Mouse (Mus musculus) cortical plate, adult 2 months (tissue): Measurements from ENCODE around the gene Aurkb. TPM values are rescaled to one million over a fixed set of nuclear protein-coding genes. Genes with fewer than 3 reads are reported as not detected.

ENCODE experiments used
- H3K27ac ChIP-seq: fragments of 200-500 bp; 2 replicates; pipeline ENCODE4 v1.5.1; 2012; ENCODE audit warnings: low read length, control low read depth, inconsistent platforms; ENCODE audit not compliant: insufficient read depth
- H3K4me1 ChIP-seq: fragments of 200-500 bp; 2 replicates; pipeline ENCODE4 v1.6.1; 2011; ENCODE audit warnings: low read length; ENCODE audit not compliant: control insufficient read depth, insufficient read depth
- H3K4me3 ChIP-seq: fragments of 200-500 bp; 2 replicates; pipeline ENCODE4 v1.5.1; 2011; ENCODE audit warnings: mild to moderate bottlenecking, low read length, control low read depth; ENCODE audit not compliant: insufficient read depth
- CTCF ChIP-seq: fragments of 200-500 bp; IDR thresholded peaks from 2 replicates; pipeline ENCODE4 v1.5.1; 2011; ENCODE audit warnings: mild to moderate bottlenecking, control low read depth, low read length; ENCODE audit not compliant: insufficient read depth; ENCODE audit errors: extremely low read depth
- POLR2A ChIP-seq: fragments of 200-500 bp; IDR thresholded peaks from 2 replicates; pipeline ENCODE4 v1.6.1; 2011; ENCODE audit warnings: mild to moderate bottlenecking, low read length, control low read depth; ENCODE audit not compliant: insufficient read depth; ENCODE audit errors: extremely low read depth
- polyA plus RNA-seq: library from polyadenylated mRNA; depleted of rRNA; stranded (reverse); fragments of >200 nt; gene quantifications from 2 replicates; pipeline ENCODE4 v1.2.3, GENCODE M21; 2012

Aurkb gene
- polyA plus RNA-seq, 1 experiment, result 1.2 TPM

DNA sequence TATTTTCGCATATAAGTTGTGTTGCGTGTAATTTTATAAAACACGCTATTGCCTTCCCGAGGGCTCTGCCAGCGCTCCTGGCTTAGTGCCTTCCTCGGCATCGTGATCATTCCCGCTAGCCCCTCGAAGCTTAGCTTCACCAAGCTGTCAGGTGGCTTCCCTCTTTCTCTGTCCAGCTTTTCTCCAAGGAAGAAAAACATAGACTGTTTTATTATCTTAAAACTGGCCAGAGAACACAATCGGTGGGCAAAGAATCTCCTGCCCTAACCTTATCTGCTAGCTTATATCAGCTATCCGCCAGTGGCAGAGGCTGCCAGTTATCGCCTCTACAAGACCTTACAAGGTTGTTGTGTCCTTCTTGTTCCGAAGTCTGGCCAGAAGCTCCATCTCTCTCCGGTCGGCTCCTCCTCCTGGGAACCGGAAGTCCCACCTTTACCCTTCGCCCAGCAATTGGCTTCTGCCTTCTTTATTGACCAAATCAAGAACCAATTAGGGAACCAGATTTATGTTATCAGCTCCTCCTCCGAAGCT lies 33.3 kb upstream of the Aurkb start:
- Histone ChIP-seq H3K4me1 (peaks cover 4% of the 10 kb centered on the region), H3K27ac (peak overlapping the region; percentile 20; the same call in 1 of the 2 replicates), H3K4me3 (peak overlapping the region; percentile 37)
- TF ChIP-seq CTCF (no peak), POLR2A (peak; percentile 97)

DNA sequence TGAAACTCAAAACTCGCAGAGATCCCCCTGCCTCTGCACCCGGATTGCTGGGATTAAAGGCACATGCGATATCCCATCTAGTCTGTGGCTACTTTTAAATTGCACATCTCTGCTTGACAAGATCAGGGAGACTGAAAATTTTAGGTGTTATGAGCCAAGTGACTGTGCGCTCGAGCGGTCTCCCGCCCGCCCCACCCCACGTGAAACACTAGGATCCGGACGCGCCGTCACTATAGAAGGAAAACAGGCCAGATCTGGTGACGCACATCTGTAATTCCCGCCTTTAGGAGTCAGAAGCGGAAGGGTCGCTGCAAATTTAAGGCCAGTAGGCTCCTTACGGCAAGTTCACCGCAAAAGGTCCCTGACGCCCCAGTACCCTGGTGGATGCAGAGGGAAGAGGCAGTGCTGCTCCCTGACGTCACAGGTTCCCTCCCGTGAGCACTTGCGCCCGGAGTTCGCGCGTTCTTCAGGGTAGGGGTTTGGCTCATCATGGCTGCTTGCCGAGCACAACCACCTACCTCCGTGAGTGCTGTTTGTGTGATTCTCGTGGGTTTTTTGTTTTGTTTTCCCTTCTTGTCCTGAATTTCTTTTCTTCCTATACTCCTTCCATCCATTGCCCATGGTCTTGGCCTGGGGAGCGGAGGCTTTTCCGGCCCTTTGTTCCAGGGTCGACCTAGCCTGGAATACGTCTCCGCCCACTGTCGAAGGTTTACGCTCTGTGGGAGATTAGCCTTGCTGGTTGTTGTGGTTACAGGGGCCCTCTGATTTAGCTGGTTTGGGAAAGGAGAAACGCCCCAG lies 29.6 kb upstream of the Aurkb start, which contains the start of gene Ctc1:
Gene Ctc1, plus strand, starts transcription at position 268 of the 798 bp plus-strand sequence.
- Histone ChIP-seq H3K4me3 (peak within 1 kb of the TSS; percentile 48), H3K4me1 (peaks cover 4% of the 10 kb centered on the region), H3K27ac (no peak within 1 kb of the TSS)
- peak; percentile 82 for TF ChIP-seq POLR2A
- peak; percentile 50 for TF ChIP-seq CTCF

DNA sequence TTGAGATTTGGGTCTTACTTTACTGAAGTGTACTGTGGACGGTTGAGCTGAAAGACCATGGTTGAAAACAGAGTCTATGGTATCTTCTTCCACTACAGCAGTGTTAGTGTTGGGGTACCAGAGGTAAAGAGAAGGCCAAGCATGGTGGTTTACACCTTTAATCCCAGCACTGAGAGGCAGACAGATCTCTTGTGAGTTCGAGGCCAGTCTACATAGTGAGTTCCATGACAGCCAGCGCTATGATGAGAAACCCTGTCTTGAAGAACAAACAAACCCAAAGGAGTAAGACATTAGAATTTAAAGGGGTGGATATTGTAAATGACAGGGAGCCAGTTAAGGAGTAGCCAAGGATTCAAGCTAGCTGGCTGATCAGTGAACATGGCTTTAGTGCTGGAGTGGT lies 28.7 kb upstream of the Aurkb start:
- peaks cover 4% of the 10 kb centered on the region for H3K4me1 ChIP-seq

DNA sequence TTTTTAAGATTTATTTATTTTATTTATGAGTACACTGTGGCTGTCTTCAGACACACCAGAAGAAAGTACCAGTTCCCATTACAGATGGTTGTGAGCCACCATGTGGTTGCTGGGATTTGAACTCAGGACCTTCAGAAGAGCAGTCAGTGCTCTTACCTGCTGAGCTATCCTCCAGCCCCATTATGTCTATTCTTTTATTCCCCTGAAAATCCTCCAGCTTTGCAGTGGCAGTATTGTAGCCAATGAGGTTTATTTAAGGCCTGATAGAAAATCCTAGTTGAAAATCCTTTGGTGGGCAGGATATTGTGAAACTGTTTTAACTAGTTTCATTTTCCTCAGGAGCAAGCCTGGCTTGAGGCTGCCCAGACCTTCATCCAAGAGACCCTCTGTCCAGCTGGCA lies 24.8 kb upstream of the Aurkb start:
- no peak overlapping the region for H3K4me3 ChIP-seq
- H3K27ac ChIP-seq, result no peak overlapping the region
- peaks cover 4% of the 10 kb centered on the region for H3K4me1 ChIP-seq
- TF ChIP-seq POLR2A (no peak), CTCF (no peak)

More for the DNA sequence above, 28.7 kb upstream of the Aurkb start:
- H3K27ac ChIP-seq, result no peak overlapping the region
- TF ChIP-seq CTCF (no peak), POLR2A (no peak)
- H3K4me3 ChIP-seq, result peak overlapping the region; percentile 48

GRCm38 (mm10) chr11:69026562-69026961 lies 18.9 kb upstream of the Aurkb start:
- Histone ChIP-seq H3K27ac (no peak overlapping the region), H3K4me1 (no peaks in the 10 kb centered on the region), H3K4me3 (no peak overlapping the region)
- TF ChIP-seq CTCF (no peak), POLR2A (no peak)

GRCm38 (mm10) chr11:69028805-69029204 lies 16.6 kb upstream of the Aurkb start:
- H3K27ac ChIP-seq, result no peak overlapping the region
- TF ChIP-seq CTCF (peak; percentile 32), POLR2A (no peak)
- H3K4me3 ChIP-seq, result no peak overlapping the region
- no peaks in the 10 kb centered on the region for H3K4me1 ChIP-seq

DNA sequence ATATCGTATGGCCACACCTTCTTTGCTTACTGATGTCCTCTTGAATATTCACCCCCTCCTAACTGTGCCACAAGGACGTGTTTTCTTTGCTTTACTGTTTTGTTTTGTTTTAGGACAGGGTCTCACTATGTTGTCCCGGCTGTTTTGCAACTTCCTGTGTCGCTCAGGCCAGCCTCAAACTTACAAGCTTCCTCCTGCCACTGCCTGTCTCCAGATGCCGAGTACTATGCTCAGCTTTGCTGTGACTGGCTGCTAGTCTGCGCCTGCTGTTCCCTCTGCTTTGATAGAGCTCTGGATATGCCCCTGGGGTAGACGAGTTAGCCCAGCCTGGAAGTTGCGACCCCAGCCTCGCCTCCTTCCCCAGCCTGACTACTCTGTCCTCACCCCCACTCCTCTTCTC lies 11.9 kb upstream of the Aurkb start:
- no peak overlapping the region for H3K4me3 ChIP-seq
- TF ChIP-seq POLR2A, result no peak
- TF ChIP-seq CTCF, result no peak
- H3K4me1 ChIP-seq, result 0 out of 2 replicates have a peak, but pooled peaks cover 1% of the 10 kb centered on the region
- H3K27ac ChIP-seq, result no peak overlapping the region

GRCm38 (mm10) chr11:69034585-69034984 lies 10.9 kb upstream of the Aurkb start:
- Histone ChIP-seq H3K4me3 (no peak overlapping the region), H3K4me1 (0 out of 2 replicates have a peak, but pooled peaks cover 1% of the 10 kb centered on the region)
- TF ChIP-seq CTCF (no peak), POLR2A (no peak)

GRCm38 (mm10) chr11:69035411-69035810 lies 10.0 kb upstream of the Aurkb start:
- Histone ChIP-seq H3K27ac (peak overlapping the region; percentile 14), H3K4me1 (0 out of 2 replicates have a peak, but pooled peaks cover 1% of the 10 kb centered on the region), H3K4me3 (no peak overlapping the region)
- TF ChIP-seq POLR2A, result no peak

More at GRCm38 (mm10) chr11:69034585-69034984, 10.9 kb upstream of the Aurkb start:
- no peak overlapping the region for H3K27ac ChIP-seq

GRCm38 (mm10) chr11:69035849-69036248 lies 9.6 kb upstream of the Aurkb start:
- Histone ChIP-seq H3K27ac (peak overlapping the region; percentile 14), H3K4me3 (no peak overlapping the region; the same call in 1 of the 2 replicates), H3K4me1 (0 out of 2 replicates have a peak, but pooled peaks cover 1% of the 10 kb centered on the region)
- TF ChIP-seq POLR2A (peak; percentile 58; the same call in 1 of the 2 replicates), CTCF (peak; percentile 75)
